Mouse (Mus musculus): ENCODE results near the gene Cdkl4.

GRCm38 (mm10) chr17:80496607-80497170, 80.9 kb downstream of the Cdkl4 start:
- no peak for TF ChIP-seq CTCF (IDR thresholded peaks at IDR 0.05; ENCODE audit: control insufficient read depth, insufficient read depth, insufficient replicate concordance, low read depth, low read length)
- TF ChIP-seq POLR2A (IDR thresholded peaks at IDR 0.05; ENCODE audit: control insufficient read depth, low read depth, low read length) = no peak

All from testis, adult 2 months (tissue).